Mouse (Mus musculus) kidney, postnatal 25 days (tissue): ENCODE measurements around the gene Gm6583.
"Not testable (repeated sequence)": the region's sequence is repeated elsewhere in the genome, so short reads cannot be mapped to it uniquely, and the experiment has no call there.

ENCODE experiments used
- DNase-seq, 2 experiments: peaks; one replicate each; pipeline ENCODE4 v3.0.0; 2021; ENCODE audit warnings: mixed read lengths in 2 of 2

Gene Gm6583

GRCm38 (mm10) chr5:112324637-112325545 is 30.9 kb downstream of the Gm6583 start:
- peak; percentile 41 to 77 for DNase-seq

DNA sequence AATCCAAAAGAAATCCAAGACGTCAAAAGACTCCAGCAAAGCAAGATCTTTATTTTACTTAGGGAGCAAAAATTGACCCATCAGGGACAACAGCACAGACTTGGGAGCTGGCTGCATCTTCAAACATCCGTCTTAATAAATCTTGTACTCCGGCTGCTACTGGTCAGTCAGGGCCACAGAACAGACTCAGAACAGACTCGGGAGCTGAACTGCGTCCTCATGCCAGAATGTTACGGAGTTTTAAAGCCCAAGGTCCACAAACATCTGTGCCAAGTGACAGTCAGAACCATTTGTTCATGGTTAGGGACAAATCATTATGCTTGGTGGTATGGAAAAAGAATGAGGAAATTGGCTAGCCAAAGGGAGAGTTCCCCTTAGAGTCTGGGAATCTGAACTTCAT is 32.6 kb downstream of the Gm6583 start:
- DNase-seq: no peak

- DNase-seq: no peak
These were observed 34.5 kb downstream of the Gm6583 start for GRCm38 (mm10) chr5:112321376-112321775.

GRCm38 (mm10) chr5:112320936-112321335 is 34.9 kb downstream of the Gm6583 start:
- no peak for DNase-seq

GRCm38 (mm10) chr5:112320379-112320778 is 35.5 kb downstream of the Gm6583 start:
- no peak for DNase-seq

DNA sequence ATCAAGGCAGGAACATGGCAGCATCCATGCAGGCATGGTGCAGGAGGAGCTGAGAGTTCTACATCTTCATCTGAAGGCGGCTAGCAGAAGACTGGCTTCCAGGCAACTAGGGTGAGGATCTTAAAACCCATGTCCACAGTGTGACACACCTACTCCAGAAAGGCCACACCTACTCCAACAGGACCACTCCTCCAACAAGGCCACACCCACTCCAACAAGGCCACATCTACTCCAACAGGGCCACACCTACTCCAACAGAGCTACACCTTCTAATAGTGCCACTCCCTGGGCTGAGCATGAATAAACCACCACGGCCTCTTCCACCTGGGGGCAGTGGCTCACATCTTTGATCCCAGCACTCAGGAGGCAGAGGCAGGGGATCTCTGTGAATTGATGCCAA is 36.5 kb downstream of the Gm6583 start:
- not testable (repeated sequence) for DNase-seq

GRCm38 (mm10) chr5:112317328-112317727 is 38.5 kb downstream of the Gm6583 start:
- DNase-seq: peak; percentile 59 to 83

DNA sequence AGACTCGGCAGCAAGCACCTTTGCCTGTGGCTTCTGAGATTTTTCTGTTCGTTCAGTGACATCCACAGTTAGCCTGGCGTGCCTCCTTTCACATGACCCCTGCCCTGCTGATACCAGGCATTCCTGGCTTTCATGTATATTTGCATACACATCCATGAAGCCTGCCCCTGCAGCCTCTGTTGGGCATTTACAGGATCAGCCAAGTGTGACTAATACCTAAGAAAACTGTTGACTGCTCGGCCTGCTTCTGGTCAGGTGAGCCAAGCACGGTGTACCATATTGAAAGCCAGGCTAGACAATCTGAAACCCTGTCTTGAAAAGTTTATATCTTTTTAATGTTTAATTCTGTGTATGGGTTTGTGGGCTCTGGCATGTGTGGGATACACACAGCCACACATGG is 39.4 kb downstream of the Gm6583 start:
- peak in 1 of 2 experiments; percentile 24 for DNase-seq

- no peak for DNase-seq
These were observed 42.5 kb downstream of the Gm6583 start for GRCm38 (mm10) chr5:112313222-112313885.

DNA sequence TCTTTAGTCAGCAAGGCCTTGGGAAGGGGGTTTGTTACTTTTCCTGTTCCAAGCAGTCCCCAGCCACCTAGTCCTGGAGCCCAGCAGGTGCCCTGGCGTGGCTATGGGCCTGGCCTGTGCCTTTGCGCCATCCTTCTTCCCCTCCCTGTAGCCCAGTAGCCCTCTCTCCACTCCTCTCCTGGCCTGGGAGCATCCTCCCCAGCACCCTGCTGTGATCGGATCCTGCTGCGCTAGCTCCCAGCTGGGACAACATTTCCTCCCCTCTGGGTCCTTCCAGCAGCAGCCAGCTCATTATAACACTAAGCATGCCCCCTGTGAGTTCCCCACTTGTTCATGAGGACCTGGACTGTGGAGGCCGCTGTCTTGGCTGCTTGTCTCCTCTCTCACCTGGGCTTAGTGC is 50.0 kb downstream of the Gm6583 start:
- no peak for DNase-seq
